In the genomic region with DNA sequence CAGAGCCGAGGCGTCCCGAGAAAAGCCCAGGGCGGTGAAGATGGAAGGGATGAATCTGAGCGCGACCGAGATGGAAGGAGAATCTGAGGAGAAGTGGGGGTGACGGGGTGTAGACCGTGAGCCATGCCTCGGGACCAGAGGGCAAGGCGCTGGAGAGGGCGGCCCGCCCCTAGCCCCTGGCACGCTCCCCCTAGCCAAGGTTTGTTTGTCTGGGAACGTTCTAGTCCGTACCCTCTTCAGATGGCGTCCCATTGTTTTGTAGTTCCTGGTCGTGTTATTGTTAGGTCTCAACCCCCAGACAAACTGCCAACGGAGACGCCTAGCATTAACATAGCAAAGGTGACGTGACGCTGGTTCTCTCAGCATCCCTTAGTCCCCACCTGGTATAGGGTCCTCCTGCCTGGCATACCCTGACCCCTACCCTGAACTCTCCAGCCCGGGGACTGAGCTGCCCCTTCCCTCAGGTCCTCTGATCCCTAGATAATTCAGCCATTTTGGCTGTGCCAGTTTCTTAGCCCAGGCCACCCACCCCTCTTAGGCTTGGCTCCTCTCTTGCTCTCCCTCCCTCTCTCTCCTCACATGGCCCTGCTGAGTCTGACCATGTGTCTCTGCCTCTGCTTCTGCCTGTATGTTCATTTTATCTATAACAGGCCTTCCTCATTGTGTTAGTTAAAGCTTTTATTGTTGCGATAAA, we compare ENCODE assay signal across 8 mouse cellular contexts. TPM values are rescaled to one million over a fixed set of nuclear protein-coding genes. Genes with fewer than 3 reads are reported as not detected.
A peak's percentile ranks its signal among the peaks of the same experiment; 100 is the strongest.
DNase-seq lines count a peak whose midpoint lies in the region; TF ChIP-seq lines count a peak whose summit lies in the region.

No protein-coding gene starts in this region.

- H3K9me3 ChIP-seq in hindbrain, embryonic 10.5 days: no peaks in the 10 kb centered on the region
- no peaks in the 10 kb centered on the region for H3K9me3 ChIP-seq in limb, embryonic 10.5 days (replicated peaks)

- H3K4me1 ChIP-seq in thymus, adult 2 months (replicated peaks; ENCODE audit: control insufficient read depth, insufficient read depth, low read length): peaks cover 12% of the 10 kb centered on the region
- peaks cover 20% of the 10 kb centered on the region for H3K4me1 ChIP-seq in hindbrain, embryonic 10.5 days (replicated peaks)
- H3K4me1 ChIP-seq in limb, embryonic 10.5 days: peaks cover 20% of the 10 kb centered on the region

- peaks cover 17% of the 10 kb centered on the region for H3K27me3 ChIP-seq in thymus, adult 2 months (ENCODE audit: control insufficient read depth, insufficient read depth, low read length)
- peaks cover 31% of the 10 kb centered on the region for H3K27me3 ChIP-seq in hindbrain, embryonic 10.5 days (ENCODE audit: insufficient read depth, poor library complexity, severe bottlenecking)
- peaks cover 24% of the 10 kb centered on the region for H3K27me3 ChIP-seq in limb, embryonic 10.5 days (ENCODE audit: low read depth, poor library complexity, severe bottlenecking)
- H3K27me3 ChIP-seq in myocyte (ENCODE audit: control insufficient read depth, insufficient read depth, insufficient read length): no peaks in the 10 kb centered on the region

- no peak for TF ChIP-seq POLR2A in thymus, adult 2 months (IDR thresholded peaks at IDR 0.05; ENCODE audit: control insufficient read depth, extremely low read depth, insufficient read depth, low read length, poor library complexity)
- TF ChIP-seq POLR2A in myocyte (IDR thresholded peaks at IDR 0.05; ENCODE audit: insufficient read length, low read depth): no peak

- peak overlapping the region; percentile 83 for H3K4me2 ChIP-seq in myocyte (ENCODE audit: low read depth)

- DNase-seq in adrenal gland, postnatal 14 days: peak; percentile 41
- DNase-seq in adrenal gland, postnatal 4 days (ENCODE audit: low spot score in 2 of 2): no peak
- DNase-seq in thymus, adult 2 months: no peak
- DNase-seq in thymus, postnatal 14 days: no peak
- DNase-seq in hindbrain, embryonic 10.5 days (ENCODE audit: low spot score): no peak
- DNase-seq in limb, embryonic 10.5 days (ENCODE audit: low spot score): no peak
- DNase-seq in spleen, adult 18-20 months: no peak

- H3K79me2 ChIP-seq in myocyte (ENCODE audit: control insufficient read depth, insufficient read depth): no peaks in the 10 kb centered on the region

- H3ac ChIP-seq in myocyte (ENCODE audit: control insufficient read depth, insufficient read length): peak overlapping the region; percentile 29

- 6% methylated on average over 24 of the region's 24 CpGs for WGBS in thymus, adult 2 months
- 3% methylated on average over 24 of the region's 24 CpGs for WGBS in hindbrain, embryonic 10.5 days
- WGBS in limb, embryonic 10.5 days: 3% methylated on average over 24 of the region's 24 CpGs

- H3K27ac ChIP-seq in thymus, adult 2 months (ENCODE audit: control insufficient read depth, insufficient read depth, low read length): no peak overlapping the region
- H3K27ac ChIP-seq in hindbrain, embryonic 10.5 days: peak overlapping the region; percentile 92
- H3K27ac ChIP-seq in limb, embryonic 10.5 days: peak overlapping the region; percentile 86

- no peaks in the 10 kb centered on the region for H3K36me3 ChIP-seq in thymus, adult 2 months (ENCODE audit: control insufficient read depth, insufficient read depth, low read length)
- no peaks in the 10 kb centered on the region for H3K36me3 ChIP-seq in hindbrain, embryonic 10.5 days
- H3K36me3 ChIP-seq in limb, embryonic 10.5 days: no peaks in the 10 kb centered on the region
- H3K36me3 ChIP-seq in myocyte (ENCODE audit: control insufficient read depth, insufficient read depth): no peaks in the 10 kb centered on the region

- TF ChIP-seq CTCF in thymus, adult 2 months (IDR thresholded peaks at IDR 0.05; ENCODE audit: borderline replicate concordance, control insufficient read depth, extremely low read depth, insufficient read depth, low read length, poor library complexity): no peak

- H3K4me3 ChIP-seq in thymus, adult 2 months (ENCODE audit: control insufficient read depth, insufficient read depth, low read length): peak overlapping the region; percentile 67
- peak overlapping the region; percentile 82 for H3K4me3 ChIP-seq in hindbrain, embryonic 10.5 days
- peak overlapping the region; percentile 81 for H3K4me3 ChIP-seq in limb, embryonic 10.5 days
- H3K4me3 ChIP-seq in myocyte: peak overlapping the region; percentile 44

TF ChIP-seq in myocyte, 11 proteins besides CTCF, POLR2A, EP300 and RAD21:
- no peak for TF ChIP-seq TCF12 (IDR thresholded peaks at IDR 0.05; ENCODE audit: insufficient read depth, poor library complexity, severe bottlenecking)
- TF ChIP-seq POLR2AphosphoS2 (IDR thresholded peaks at IDR 0.05; ENCODE audit: insufficient read length, low read depth): peak; percentile 61
TF ChIP-seq in myocyte: peak in this region for 1.

RNA-seq across cellular contexts. Expression of a gene that starts 0.4 kb away (rescaled TPM):
- 6.5 and 7.6 TPM in 2 replicates for total RNA-seq in adrenal gland, postnatal 14 days (2021)
- 1 to 10 TPM; 5.9 to 7.7 TPM for total RNA-seq in adrenal gland, postnatal 4 days (2021)
- polyA plus RNA-seq in thymus, adult 2 months (2012; rRNA removed): 0.89 and 1.7 TPM in 2 replicates
- 2.0 and 3.2 TPM in 2 replicates for polyA plus RNA-seq in hindbrain, embryonic 10.5 days (2016; fragmentation: Nextera tagmentation; extraction: Ambion mirVana)
- polyA plus RNA-seq in limb, embryonic 10.5 days (2016; fragmentation: Nextera tagmentation; extraction: Ambion mirVana): 0.36 and 0.39 TPM in 2 replicates
- 2.2 TPM for polyA plus RNA-seq in myocyte (2012; fragmentation: generic; extraction: Trizol)

RNA-seq across cellular contexts. Expression of a gene that starts 47.0 kb away (rescaled TPM):
- total RNA-seq in adrenal gland, postnatal 14 days (2021): 190 and 195 TPM in 2 replicates
- total RNA-seq in adrenal gland, postnatal 4 days (2021): 100 to 1,000 TPM; 231 to 252 TPM
- polyA plus RNA-seq in thymus, adult 2 months (2012; rRNA removed): 20.1 and 23.3 TPM in 2 replicates
- 63.4 and 63.8 TPM in 2 replicates for polyA plus RNA-seq in hindbrain, embryonic 10.5 days (2016; fragmentation: Nextera tagmentation; extraction: Ambion mirVana)
- 58.9 and 75.2 TPM in 2 replicates for polyA plus RNA-seq in limb, embryonic 10.5 days (2016; fragmentation: Nextera tagmentation; extraction: Ambion mirVana)
- 12.7 TPM for polyA plus RNA-seq in myocyte (2012; fragmentation: generic; extraction: Trizol)
